Mouse (Mus musculus): ENCODE measurements around the gene Lrch3. TPM values are rescaled to one million over a fixed set of nuclear protein-coding genes. Genes with fewer than 3 reads are reported as not detected.
"Not testable (repeated sequence)": the region's sequence is repeated elsewhere in the genome, so short reads cannot be mapped to it uniquely, and the experiment has no call there.

The Lrch3 gene
- total RNA-seq, 2 experiments from 2014 or later = 30.5 to 34.4 TPM

GRCm38 (mm10) chr16:32913212-32913611 lies 688 bp upstream of the Lrch3 start:
- DNase-seq = no peak

GRCm38 (mm10) chr16:32915292-32916068 lies 1.6 kb downstream of the Lrch3 start:
- DNase-seq = no peak

GRCm38 (mm10) chr16:32926629-32927028 lies 12.7 kb downstream of the Lrch3 start:
- not testable (repeated sequence) for DNase-seq

- no peak for DNase-seq
Observed at GRCm38 (mm10) chr16:32927044-32927443, 13.1 kb downstream of the Lrch3 start.

GRCm38 (mm10) chr16:32929918-32930317 lies 16.0 kb downstream of the Lrch3 start:
- no peak for DNase-seq

- no peak for DNase-seq
Observed at GRCm38 (mm10) chr16:32934470-32934869, 20.6 kb downstream of the Lrch3 start.

- DNase-seq = no peak
Observed at GRCm38 (mm10) chr16:32935088-32935487, 21.2 kb downstream of the Lrch3 start.

GRCm38 (mm10) chr16:32937358-32937757 lies 23.5 kb downstream of the Lrch3 start:
- DNase-seq = no peak

- DNase-seq = peak; percentile 57 to 72
Observed at GRCm38 (mm10) chr16:32939301-32939700, 25.4 kb downstream of the Lrch3 start.

- DNase-seq = not testable (repeated sequence)
Observed at GRCm38 (mm10) chr16:32939716-32940115, 25.8 kb downstream of the Lrch3 start.

GRCm38 (mm10) chr16:32941226-32941625 lies 27.3 kb downstream of the Lrch3 start:
- DNase-seq = not testable (repeated sequence)

- no peak for DNase-seq
Observed at GRCm38 (mm10) chr16:32942694-32943093, 28.8 kb downstream of the Lrch3 start.

GRCm38 (mm10) chr16:32945379-32945778 lies 31.5 kb downstream of the Lrch3 start:
- no peak for DNase-seq

GRCm38 (mm10) chr16:32948016-32948415 lies 34.1 kb downstream of the Lrch3 start:
- no peak for DNase-seq

- DNase-seq = no peak
Observed at GRCm38 (mm10) chr16:32948656-32949055, 34.8 kb downstream of the Lrch3 start.

GRCm38 (mm10) chr16:32949281-32949680 lies 35.4 kb downstream of the Lrch3 start:
- no peak for DNase-seq

GRCm38 (mm10) chr16:32951074-32951473 lies 37.2 kb downstream of the Lrch3 start:
- peak in 1 of 2 experiments; percentile 12 for DNase-seq

- no peak for DNase-seq
Observed at GRCm38 (mm10) chr16:32953806-32954205, 39.9 kb downstream of the Lrch3 start.

GRCm38 (mm10) chr16:32954304-32954703 lies 40.4 kb downstream of the Lrch3 start:
- no peak for DNase-seq

GRCm38 (mm10) chr16:32956889-32957288 lies 43.0 kb downstream of the Lrch3 start:
- no peak for DNase-seq

- DNase-seq = no peak
Observed at GRCm38 (mm10) chr16:32972535-32972934, 58.6 kb downstream of the Lrch3 start.

- no peak for DNase-seq
Observed at GRCm38 (mm10) chr16:32973047-32973446, 59.1 kb downstream of the Lrch3 start.

GRCm38 (mm10) chr16:32980227-32980626 lies 66.3 kb downstream of the Lrch3 start:
- DNase-seq = no peak

GRCm38 (mm10) chr16:32981405-32981804 lies 67.5 kb downstream of the Lrch3 start:
- DNase-seq = no peak

Data from adrenal gland, postnatal 36 days (tissue).